Mouse (Mus musculus): ENCODE data around the gene Xlr.
"Not testable (repeated sequence)": the region's sequence is repeated elsewhere in the genome, so short reads cannot be mapped to it uniquely, and the experiment has no call there.

The Xlr gene

GRCm38 (mm10) chrX:53797519-53797918 is at the start of gene Xlr:
TSS of gene Xlr (minus strand) at chrX:53797706.
- not testable (repeated sequence) for DNase-seq (ENCODE audit: low spot score)

- DNase-seq (ENCODE audit: low spot score) = no peak
Observed at GRCm38 (mm10) chrX:53799074-53799473, 1.6 kb upstream of the Xlr start.

DNA sequence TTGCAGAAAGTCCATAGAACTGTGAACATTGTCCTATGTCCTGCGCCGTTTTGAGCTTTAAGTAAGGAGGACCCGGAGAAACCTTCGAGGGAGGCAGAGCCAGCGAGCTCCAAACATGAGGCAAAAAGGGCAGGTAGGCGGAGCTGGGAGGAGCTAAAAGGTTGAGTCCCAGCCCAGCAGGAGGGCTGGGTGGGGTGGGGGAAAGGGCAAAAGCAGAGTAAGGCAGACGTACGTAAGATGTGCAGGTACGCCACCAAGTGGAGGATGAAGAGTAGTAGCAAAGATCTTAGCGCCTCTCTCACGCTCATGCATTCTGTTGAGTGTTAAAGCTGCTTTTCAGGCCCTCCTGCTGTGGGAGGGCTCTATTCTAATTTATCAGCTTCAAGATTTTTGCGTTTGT is 21.2 kb downstream of the Xlr start, which contains the start of gene Zfp36l3:
Zfp36l3 (minus strand) TSS at position 119 of the 400 bp plus-strand sequence.
- DNase-seq (ENCODE audit: low spot score) = no peak

DNA sequence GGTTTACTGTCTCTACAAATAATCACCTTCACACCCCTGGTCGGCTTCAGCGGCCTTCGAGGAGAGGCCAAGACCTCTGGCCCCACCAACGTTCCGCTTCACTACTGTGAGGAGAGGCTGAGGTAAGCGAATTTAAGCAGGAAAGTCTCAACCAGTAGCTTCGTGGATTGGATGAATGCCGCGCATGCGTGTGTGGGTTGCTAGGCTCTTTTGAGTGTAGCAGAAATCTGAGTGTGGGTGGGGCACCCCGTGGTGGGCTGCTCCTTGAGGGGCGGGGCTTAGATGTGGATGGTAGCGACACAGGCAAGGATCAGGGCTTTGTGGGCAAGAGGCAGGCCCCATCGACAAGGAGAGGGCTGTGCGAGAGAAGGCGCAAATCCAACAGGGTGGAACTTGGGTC is 39.8 kb downstream of the Xlr start, which contains the start of gene 1700013H16Rik:
1700013H16Rik (minus strand) TSS at position 96 of the 400 bp plus-strand sequence.
- no peak for DNase-seq (ENCODE audit: low spot score)

DNA sequence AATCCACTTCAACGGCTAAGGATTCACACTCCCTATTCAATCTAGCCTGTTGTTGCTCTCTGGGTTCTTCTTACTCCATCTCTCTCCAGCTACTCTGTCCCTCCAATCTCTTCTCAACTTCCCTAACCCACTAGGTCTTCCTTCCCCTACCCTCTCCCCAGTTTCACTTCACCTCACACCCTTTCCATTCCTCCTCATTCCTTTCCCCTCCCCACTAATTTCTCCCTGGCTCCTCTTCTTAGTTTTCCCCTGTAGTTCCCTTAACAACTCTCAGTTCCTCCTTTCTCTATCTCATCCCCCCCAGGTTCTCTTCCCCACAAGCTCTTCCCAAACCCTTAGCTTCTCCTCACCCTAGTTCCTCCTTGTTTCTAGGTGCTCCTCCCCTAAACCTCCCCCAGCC is 44.7 kb downstream of the Xlr start:
- DNase-seq (ENCODE audit: low spot score) = no peak

DNA sequence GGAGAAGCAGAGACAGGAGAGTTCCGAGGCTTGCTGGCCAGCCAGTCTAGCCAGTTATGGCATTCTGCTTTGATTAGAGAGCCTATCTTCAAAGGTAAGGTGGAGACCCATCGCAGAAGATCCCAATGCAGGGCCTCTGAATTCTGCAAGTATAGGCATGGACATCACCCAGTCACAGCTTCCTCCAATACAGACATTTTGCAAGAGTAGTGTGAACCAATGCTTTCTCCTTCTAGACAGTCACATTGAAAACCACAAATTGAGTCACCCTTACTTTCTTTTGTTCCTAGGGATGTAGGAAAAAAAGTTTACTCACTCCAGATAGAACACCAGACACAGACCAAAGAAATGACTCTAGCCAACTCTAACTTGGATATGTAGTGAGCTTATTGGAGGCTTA is 68.5 kb downstream of the Xlr start:
- no peak for DNase-seq (ENCODE audit: low spot score)
